Mouse (Mus musculus) hindbrain, postnatal 0 days (tissue): ENCODE data around the gene Cpped1. TPM values are rescaled to one million over a fixed set of nuclear protein-coding genes. Genes with fewer than 3 reads are reported as not detected.

Source experiments
- ATAC-seq: fragments of 200-750 bp; cut with Nextera tagmentation; 2 replicates; pipeline ENCODE4 v1.8.0; 2017; ENCODE audit warnings: mild to moderate bottlenecking, moderate TSS enrichment, moderate library complexity
- DNase-seq: peaks from one replicate; pipeline ENCODE4 v3.0.0-alpha.2; 2015; ENCODE audit warnings: low spot score
- H3K27ac ChIP-seq: fragments of 300-500 bp; sonication (generic); 2 replicates; pipeline ENCODE4 v1.5.1; 2014; ENCODE audit warnings: mild to moderate bottlenecking
- H3K27me3 ChIP-seq: fragments of 300-500 bp; sonication (generic); 2 replicates; pipeline ENCODE4 v1.6.1; 2014; ENCODE audit warnings: low read length, mixed read lengths; ENCODE audit not compliant: insufficient read depth
- H3K36me3 ChIP-seq: fragments of 300-500 bp; sonication (generic); 2 replicates; pipeline ENCODE4 v1.6.1; 2014; ENCODE audit warnings: low read length, mixed read lengths; ENCODE audit not compliant: insufficient read depth
- H3K4me1 ChIP-seq: fragments of 300-500 bp; sonication (generic); 2 replicates; pipeline ENCODE4 v1.6.1; 2014; ENCODE audit warnings: antibody characterized with exemption, low read length, mixed read lengths; ENCODE audit not compliant: insufficient read depth
- H3K4me2 ChIP-seq: fragments of 300-500 bp; sonication (generic); 2 replicates; pipeline ENCODE4 v1.6.1; 2014; ENCODE audit warnings: low read depth, mild to moderate bottlenecking, low read length, moderate library complexity, mixed read lengths
- H3K4me3 ChIP-seq: fragments of 300-500 bp; sonication (generic); 2 replicates; pipeline ENCODE4 v1.5.1; 2014; ENCODE audit warnings: low read length
- H3K9ac ChIP-seq: fragments of 300-500 bp; sonication (generic); replicated peaks from 2 replicates; pipeline ENCODE4 v1.6.1; 2014; ENCODE audit warnings: mild to moderate bottlenecking, low read length, moderate library complexity, mixed read lengths
- H3K9me3 ChIP-seq: fragments of 300-500 bp; sonication (generic); 2 replicates; pipeline ENCODE4 v1.6.1; 2016; ENCODE audit warnings: low read length, mixed read lengths
- CTCF ChIP-seq: IDR thresholded peaks from 2 replicates; pipeline ENCODE4 v1.5.1; 2016; ENCODE audit warnings: antibody characterized with exemption, control low read depth, low read depth
- WGBS: fragments of 180-500 bp; shearing (Covaris S2); extraction: QIAGEN DNeasy Blood & Tissue Kit; methylation state at CpG from one replicate; pipeline ENCODE4 v1.1.7; 2014; 5-methylcytosine and 5-hydroxymethylcytosine counted together
- polyA plus RNA-seq: library from polyadenylated mRNA; unstranded; fragments of >200 nt; fragmentation: Nextera tagmentation; extraction: Ambion mirVana; gene quantifications from 2 replicates; pipeline ENCODE4 v1.2.1, GENCODE M21; 2015
- total RNA-seq: library from RNA; depleted of rRNA; stranded (reverse); fragments of >200 nt; gene quantifications from 2 replicates; pipeline ENCODE4 v1.2.3, GENCODE M21; 2014

Gene Cpped1
- total and polyA plus RNA-seq, 2 experiments from 2014 or later: 18.6 to 25.6 TPM

GRCm38 (mm10) chr16:11778715-11779460 lies 130.4 kb downstream of the Cpped1 start:
- Histone ChIP-seq H3K4me1 (no peaks in the 10 kb centered on the region), H3K4me3 (no peak overlapping the region), H3K27me3 (no peaks in the 10 kb centered on the region), H3K9ac (no peak overlapping the region), H3K4me2 (no peak overlapping the region), H3K36me3 (no peaks in the 10 kb centered on the region), H3K27ac (no peak overlapping the region; the same call in 1 of the 2 replicates), H3K9me3 (no peaks in the 10 kb centered on the region)
- peak; percentile 41 for DNase-seq
- TF ChIP-seq CTCF: no peak
- ATAC-seq: peak; percentile 21; the same call in 1 of the 2 replicates
- 71% methylated on average over 9 of the region's 9 CpGs for WGBS

DNA sequence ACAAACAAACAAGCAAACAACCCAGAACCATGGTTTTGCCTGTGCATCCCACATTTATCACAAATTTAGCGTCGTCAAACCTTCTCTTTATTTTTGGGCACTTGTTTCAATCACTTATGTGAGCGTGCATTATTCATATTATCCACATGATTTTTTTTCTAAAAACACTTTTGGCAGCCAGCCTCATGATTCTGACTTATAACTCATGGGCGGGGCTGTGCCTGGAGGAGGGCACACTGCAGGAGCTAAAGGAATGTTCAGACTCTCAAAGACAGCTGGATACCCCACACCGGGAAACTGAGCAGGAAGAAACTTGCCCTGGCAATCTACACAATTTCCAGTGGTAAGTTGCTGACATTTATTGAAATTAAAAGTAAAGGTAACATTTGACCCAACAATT lies 131.1 kb downstream of the Cpped1 start:
- no peak for TF ChIP-seq CTCF
- Histone ChIP-seq H3K4me3 (no peak overlapping the region), H3K9me3 (no peaks in the 10 kb centered on the region), H3K4me2 (no peak overlapping the region), H3K27ac (no peak overlapping the region), H3K27me3 (no peaks in the 10 kb centered on the region), H3K9ac (no peak overlapping the region), H3K36me3 (no peaks in the 10 kb centered on the region), H3K4me1 (no peaks in the 10 kb centered on the region)
- DNase-seq: no peak
- 73% methylated on average over 5 of the region's 5 CpGs for WGBS
- ATAC-seq: no peak

DNA sequence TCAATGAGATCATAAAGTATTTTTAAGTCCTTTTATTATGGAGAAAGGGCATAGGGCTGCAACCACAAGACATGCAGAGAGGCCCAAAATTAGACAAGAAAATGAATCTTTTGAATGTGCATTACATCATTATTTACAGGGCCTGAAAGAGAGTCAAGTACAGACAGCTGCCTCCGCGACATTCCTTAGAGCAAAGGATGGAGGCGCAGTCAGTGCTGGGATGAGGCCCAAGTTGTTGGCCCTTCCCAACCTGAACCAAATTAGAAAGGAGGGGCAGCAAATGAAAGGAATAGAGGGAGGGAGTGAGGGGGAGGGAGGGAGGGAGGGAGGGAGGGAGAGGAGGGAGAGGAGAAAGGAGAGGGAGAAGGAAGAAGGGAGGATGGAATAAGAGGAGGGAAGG lies 132.7 kb downstream of the Cpped1 start:
- Histone ChIP-seq H3K9me3 (no peaks in the 10 kb centered on the region), H3K27ac (no peak overlapping the region), H3K27me3 (no peaks in the 10 kb centered on the region), H3K9ac (no peak overlapping the region), H3K36me3 (no peaks in the 10 kb centered on the region), H3K4me1 (0 out of 2 replicates have a peak, but pooled peaks cover 3% of the 10 kb centered on the region), H3K4me2 (no peak overlapping the region), H3K4me3 (no peak overlapping the region)
- TF ChIP-seq CTCF: no peak
- DNase-seq (no peak), ATAC-seq (no peak)
- WGBS: 58% methylated on average over 3 of the region's 3 CpGs

DNA sequence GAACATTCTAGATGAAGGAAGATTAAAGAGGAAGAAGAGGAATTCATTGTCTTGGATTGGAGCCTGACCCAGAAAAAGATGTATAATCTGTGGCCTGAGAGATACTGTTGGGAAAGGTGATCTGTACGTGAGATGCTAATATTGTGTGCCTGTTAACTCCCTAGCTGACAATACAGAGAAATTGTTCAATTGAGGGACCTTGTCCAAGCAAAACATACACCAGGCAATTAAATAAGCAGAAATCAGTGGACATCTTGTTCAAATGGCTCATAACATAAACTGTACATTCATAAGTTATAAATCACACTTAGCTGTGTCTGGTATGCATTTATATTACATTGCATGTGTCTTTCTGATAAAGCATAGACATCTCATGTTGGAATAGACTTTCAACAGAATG lies 134.9 kb downstream of the Cpped1 start:
- Histone ChIP-seq H3K4me1 (0 out of 2 replicates have a peak, but pooled peaks cover 3% of the 10 kb centered on the region), H3K27ac (no peak overlapping the region), H3K9ac (no peak overlapping the region), H3K9me3 (0 out of 2 replicates have a peak, but pooled peaks cover 3% of the 10 kb centered on the region), H3K4me2 (no peak overlapping the region), H3K4me3 (no peak overlapping the region), H3K27me3 (no peaks in the 10 kb centered on the region), H3K36me3 (no peaks in the 10 kb centered on the region)
- ATAC-seq: no peak
- WGBS: 91% methylated on average over 1 of the region's 1 CpGs
- DNase-seq: no peak
- TF ChIP-seq CTCF: no peak

GRCm38 (mm10) chr16:11772318-11772717 lies 136.9 kb downstream of the Cpped1 start:
- H3K36me3 ChIP-seq: no peaks in the 10 kb centered on the region
- 64% methylated on average over 2 of the region's 2 CpGs for WGBS
- ATAC-seq: peak; percentile 53; the same call in 1 of the 2 replicates
- H3K9ac ChIP-seq: no peak overlapping the region
- DNase-seq: peak; percentile 14
- 0 out of 2 replicates have a peak, but pooled peaks cover 3% of the 10 kb centered on the region for H3K4me1 ChIP-seq
- 0 out of 2 replicates have a peak, but pooled peaks cover 3% of the 10 kb centered on the region for H3K9me3 ChIP-seq
- no peaks in the 10 kb centered on the region for H3K27me3 ChIP-seq
- no peak overlapping the region; the same call in 1 of the 2 replicates for H3K27ac ChIP-seq
- no peak overlapping the region for H3K4me2 ChIP-seq
- no peak overlapping the region for H3K4me3 ChIP-seq
- TF ChIP-seq CTCF: no peak

DNA sequence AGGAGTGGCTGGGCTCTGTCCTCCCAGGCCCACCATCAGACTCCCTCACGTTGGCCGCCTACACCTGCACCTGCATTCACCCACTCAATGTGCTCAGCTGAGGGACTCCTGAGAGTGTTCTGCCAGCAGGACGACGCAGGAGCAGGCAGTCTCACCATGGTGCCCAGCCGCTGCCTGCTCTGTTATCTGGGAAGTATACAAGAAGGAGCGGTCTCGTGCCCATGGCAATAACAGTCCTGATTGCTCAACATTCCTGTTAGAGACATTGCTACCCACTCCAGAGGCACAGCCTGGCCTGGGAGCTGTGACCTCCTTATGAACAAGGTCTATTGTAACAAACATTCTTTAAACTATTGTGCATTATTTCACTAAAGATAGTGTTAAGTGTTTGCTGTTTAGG lies 151.3 kb downstream of the Cpped1 start:
- no peak for DNase-seq
- Histone ChIP-seq H3K27me3 (no peaks in the 10 kb centered on the region), H3K4me3 (no peak overlapping the region), H3K9me3 (no peaks in the 10 kb centered on the region), H3K27ac (no peak overlapping the region), H3K9ac (no peak overlapping the region), H3K4me1 (no peaks in the 10 kb centered on the region), H3K36me3 (no peaks in the 10 kb centered on the region), H3K4me2 (no peak overlapping the region)
- 79% methylated on average over 7 of the region's 7 CpGs for WGBS
- no peak for ATAC-seq
- TF ChIP-seq CTCF: no peak

DNA sequence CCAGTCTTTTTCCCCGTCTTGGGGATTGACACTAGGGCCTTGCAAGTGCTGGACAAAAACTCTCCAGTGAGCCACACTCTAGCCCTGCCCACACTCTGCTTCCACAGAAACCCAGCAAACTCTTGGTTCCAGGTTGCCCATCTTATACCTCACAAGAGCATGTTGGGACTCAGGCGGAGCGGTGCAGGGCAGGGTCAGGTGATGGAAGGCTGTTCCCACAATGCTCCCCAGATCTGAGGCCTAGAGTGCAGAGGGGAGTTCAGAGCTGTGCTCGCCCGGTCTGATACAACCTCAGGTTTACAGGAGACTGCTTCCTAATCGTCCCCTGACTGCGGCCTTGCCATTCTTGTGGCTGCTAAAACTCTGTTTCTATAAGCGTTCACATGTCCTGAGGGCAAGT lies 151.8 kb downstream of the Cpped1 start:
- Histone ChIP-seq H3K9ac (no peak overlapping the region), H3K4me1 (no peaks in the 10 kb centered on the region), H3K9me3 (no peaks in the 10 kb centered on the region), H3K4me3 (no peak overlapping the region), H3K27me3 (no peaks in the 10 kb centered on the region), H3K27ac (no peak overlapping the region), H3K36me3 (no peaks in the 10 kb centered on the region), H3K4me2 (no peak overlapping the region)
- DNase-seq (no peak), ATAC-seq (no peak)
- 89% methylated on average over 8 of the region's 8 CpGs for WGBS
- TF ChIP-seq CTCF: no peak
